Mouse (Mus musculus) midbrain, embryonic 13.5 days (tissue): ENCODE measurements around the gene Ipmk. TPM values are rescaled to one million over a fixed set of nuclear protein-coding genes. Genes with fewer than 3 reads are reported as not detected.
A peak's percentile ranks its signal among the peaks of the same experiment; 100 is the strongest.
"Not testable (repeated sequence)": the region's sequence is repeated elsewhere in the genome, so short reads cannot be mapped to it uniquely, and the experiment has no call there.

ENCODE experiments used
- ATAC-seq: fragments of 200-750 bp; cut with Nextera tagmentation; 2 replicates; pipeline ENCODE4 v1.8.0; 2017; ENCODE audit warnings: mild to moderate bottlenecking, moderate TSS enrichment, moderate library complexity
- H3K27ac ChIP-seq: fragments of 300-500 bp; sonication (generic); 2 replicates; pipeline ENCODE4 v1.5.1; 2015; ENCODE audit warnings: inconsistent platforms, mild to moderate bottlenecking, moderate library complexity
- H3K27me3 ChIP-seq: fragments of 300-500 bp; sonication (generic); 2 replicates; pipeline ENCODE4 v1.6.1; 2015; ENCODE audit warnings: mild to moderate bottlenecking, inconsistent platforms
- H3K36me3 ChIP-seq: fragments of 300-500 bp; sonication (generic); 2 replicates; pipeline ENCODE4 v1.6.1; 2015; ENCODE audit warnings: mild to moderate bottlenecking, inconsistent platforms
- H3K4me1 ChIP-seq: fragments of 300-500 bp; sonication (generic); replicated peaks from 2 replicates; pipeline ENCODE4 v1.6.1; 2015; ENCODE audit warnings: inconsistent platforms
- H3K4me2 ChIP-seq: fragments of 300-500 bp; sonication (generic); replicated peaks from 2 replicates; pipeline ENCODE4 v1.6.1; 2015; ENCODE audit warnings: moderate library complexity, mild to moderate bottlenecking, inconsistent platforms
- H3K4me3 ChIP-seq: fragments of 300-500 bp; sonication (generic); replicated peaks from 2 replicates; pipeline ENCODE4 v1.5.1; 2015; ENCODE audit warnings: mild to moderate bottlenecking, inconsistent platforms
- H3K9ac ChIP-seq: fragments of 300-500 bp; sonication (generic); replicated peaks from 2 replicates; pipeline ENCODE4 v1.6.1; 2015; ENCODE audit warnings: mild to moderate bottlenecking, inconsistent platforms
- H3K9me3 ChIP-seq: fragments of 300-500 bp; sonication (generic); 2 replicates; pipeline ENCODE4 v1.6.1; 2016; ENCODE audit warnings: mild to moderate bottlenecking, inconsistent platforms
- WGBS: fragments of 180-500 bp; shearing (Covaris S2); methylation state at CpG from one replicate; pipeline ENCODE4 v1.1.7; 2015; 5-methylcytosine and 5-hydroxymethylcytosine counted together
- polyA plus RNA-seq: library from polyadenylated mRNA; unstranded; fragments of >200 nt; fragmentation: Nextera tagmentation; extraction: Ambion mirVana; gene quantifications from 2 replicates; pipeline ENCODE4 v1.2.1, GENCODE M21; 2015

Ipmk gene
- polyA plus RNA-seq, 1 experiment from 2014 or later, result 17.7 TPM

DNA sequence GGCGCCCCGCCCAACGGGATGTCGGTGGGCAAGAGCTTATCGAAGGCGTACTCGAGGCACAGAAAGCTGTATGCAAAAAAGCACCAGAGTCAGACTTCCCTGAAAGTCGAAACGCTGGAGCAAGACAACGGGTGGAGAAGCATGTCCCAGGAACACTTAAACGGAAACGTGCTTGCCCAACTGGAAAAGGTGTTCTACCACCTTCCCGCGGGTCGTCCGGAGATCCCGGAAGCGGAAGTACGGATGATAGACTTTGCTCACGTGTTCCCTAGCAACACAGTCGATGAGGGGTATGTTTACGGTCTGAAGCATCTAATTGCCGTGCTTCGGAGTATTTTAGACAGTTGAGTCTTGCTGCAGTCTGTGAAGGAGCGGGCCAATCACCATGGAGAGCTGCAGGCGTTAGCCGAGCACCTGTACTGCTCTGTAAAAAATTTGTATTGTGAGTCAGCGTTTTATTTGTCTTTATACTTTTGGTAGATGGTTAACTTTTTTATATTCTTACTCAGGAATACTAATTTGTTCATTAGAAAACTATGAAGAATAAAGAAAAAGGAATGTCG is 34.0 kb downstream of the Ipmk start:
- Histone ChIP-seq H3K27ac (no peak overlapping the region), H3K9ac (no peak overlapping the region), H3K9me3 (no peaks in the 10 kb centered on the region), H3K4me2 (no peak overlapping the region), H3K4me1 (no peaks in the 10 kb centered on the region), H3K36me3 (peaks cover 40% of the 10 kb centered on the region), H3K4me3 (no peak overlapping the region), H3K27me3 (no peaks in the 10 kb centered on the region)
- no peak for ATAC-seq
- WGBS, result 92% methylated on average over 29 of the region's 29 CpGs

GRCm38 (mm10) chr10:71382109-71382508 is 34.5 kb downstream of the Ipmk start:
- no peaks in the 10 kb centered on the region for H3K9me3 ChIP-seq
- no peak overlapping the region for H3K4me3 ChIP-seq
- H3K36me3 ChIP-seq, result peaks cover 35% of the 10 kb centered on the region
- WGBS, result 77% methylated on average over 7 of the region's 7 CpGs
- H3K4me2 ChIP-seq, result no peak overlapping the region
- H3K4me1 ChIP-seq, result no peaks in the 10 kb centered on the region
- H3K9ac ChIP-seq, result no peak overlapping the region
- no peaks in the 10 kb centered on the region for H3K27me3 ChIP-seq
- no peak for ATAC-seq
- no peak overlapping the region for H3K27ac ChIP-seq

- no peak for ATAC-seq
- no peaks in the 10 kb centered on the region for H3K27me3 ChIP-seq
- peaks cover 31% of the 10 kb centered on the region for H3K36me3 ChIP-seq
- WGBS, result 87% methylated on average over 8 of the region's 8 CpGs
- no peak overlapping the region for H3K4me2 ChIP-seq
- H3K4me1 ChIP-seq, result no peaks in the 10 kb centered on the region
- no peak overlapping the region for H3K4me3 ChIP-seq
- H3K9ac ChIP-seq, result no peak overlapping the region
- H3K9me3 ChIP-seq, result no peaks in the 10 kb centered on the region
- no peak overlapping the region for H3K27ac ChIP-seq
Measured at GRCm38 (mm10) chr10:71382858-71383551, 35.4 kb downstream of the Ipmk start.

DNA sequence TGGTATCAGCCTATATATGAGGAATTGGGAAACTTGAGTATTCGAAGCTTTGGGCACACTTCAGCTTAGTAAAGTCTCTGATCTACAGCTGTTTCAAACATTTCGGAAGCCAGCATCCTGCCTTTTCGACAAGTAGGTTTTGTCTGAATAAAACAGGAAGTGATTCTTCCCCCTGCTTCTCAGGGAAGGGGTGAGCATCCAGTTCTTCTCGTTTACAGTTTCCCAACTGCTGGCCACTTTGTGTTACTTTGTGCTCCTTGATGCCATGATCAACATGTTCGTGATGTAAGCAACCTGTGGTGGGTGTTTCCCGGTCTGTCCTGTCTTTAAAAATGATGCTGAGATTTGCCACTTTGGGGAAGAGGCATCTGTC is 36.0 kb downstream of the Ipmk start:
- ATAC-seq, H3K9ac ChIP-seq, H3K4me3 ChIP-seq, H3K27me3 ChIP-seq, H3K4me2 ChIP-seq, H3K9me3 ChIP-seq, H3K4me1 ChIP-seq, H3K27ac ChIP-seq: not testable (repeated sequence)
- 90% methylated on average over 6 of the region's 6 CpGs for WGBS
- peaks cover 29% of the 10 kb centered on the region for H3K36me3 ChIP-seq

- H3K27me3 ChIP-seq, result no peaks in the 10 kb centered on the region
Measured at GRCm38 (mm10) chr10:71384159-71385044, 36.8 kb downstream of the Ipmk start.

DNA sequence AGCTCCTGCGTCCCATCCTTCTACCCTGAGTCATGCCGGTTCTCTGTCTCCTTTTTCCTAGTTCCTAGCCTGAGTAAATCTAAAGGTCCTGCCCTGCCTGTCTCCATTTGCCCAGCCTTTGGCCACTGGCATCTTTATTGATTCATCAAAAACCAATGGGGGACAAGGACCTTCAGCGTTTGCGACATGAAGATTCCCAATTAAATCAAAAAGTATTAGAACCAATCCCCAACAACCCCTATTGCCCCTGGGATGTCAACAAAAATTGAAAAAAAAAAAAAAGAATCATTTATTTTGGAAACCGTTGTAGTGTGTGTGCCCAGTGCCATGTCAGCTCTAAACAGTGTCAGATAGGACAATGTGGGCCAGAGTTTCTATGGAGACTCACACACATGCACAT is 41.7 kb downstream of the Ipmk start:
- Histone ChIP-seq H3K27ac (no peak overlapping the region), H3K36me3 (no peaks in the 10 kb centered on the region), H3K4me3 (no peak overlapping the region), H3K9me3 (peaks cover 8% of the 10 kb centered on the region; the same call in 1 of the 2 replicates), H3K4me2 (no peak overlapping the region), H3K27me3 (no peaks in the 10 kb centered on the region), H3K9ac (no peak overlapping the region), H3K4me1 (no peaks in the 10 kb centered on the region)
- WGBS, result 93% methylated on average over 5 of the region's 5 CpGs
- no peak for ATAC-seq

More at GRCm38 (mm10) chr10:71384159-71385044, 36.8 kb downstream of the Ipmk start:
- Histone ChIP-seq H3K36me3 (peaks cover 20% of the 10 kb centered on the region), H3K27ac (no peak overlapping the region), H3K9ac (no peak overlapping the region), H3K9me3 (no peaks in the 10 kb centered on the region), H3K4me2 (no peak overlapping the region), H3K4me3 (no peak overlapping the region), H3K4me1 (no peaks in the 10 kb centered on the region)
- WGBS, result 67% methylated on average over 19 of the region's 19 CpGs
- ATAC-seq, result no peak

- no peak overlapping the region for H3K9ac ChIP-seq
- no peak for ATAC-seq
- 82% methylated on average over 10 of the region's 10 CpGs for WGBS
Measured at GRCm38 (mm10) chr10:71398383-71399145, 51.0 kb downstream of the Ipmk start.

GRCm38 (mm10) chr10:71399399-71399798 is 51.8 kb downstream of the Ipmk start:
- no peak overlapping the region for H3K27ac ChIP-seq
- no peaks in the 10 kb centered on the region for H3K4me1 ChIP-seq
- no peak overlapping the region for H3K4me3 ChIP-seq
- H3K27me3 ChIP-seq, result no peaks in the 10 kb centered on the region
- H3K36me3 ChIP-seq, result no peaks in the 10 kb centered on the region
- no peak overlapping the region for H3K9ac ChIP-seq
- 77% methylated on average over 8 of the region's 8 CpGs for WGBS
- no peak for ATAC-seq
- no peak overlapping the region for H3K4me2 ChIP-seq
- no peaks in the 10 kb centered on the region for H3K9me3 ChIP-seq

More at GRCm38 (mm10) chr10:71398383-71399145, 51.0 kb downstream of the Ipmk start:
- no peak overlapping the region for H3K4me3 ChIP-seq
- no peaks in the 10 kb centered on the region for H3K36me3 ChIP-seq
- H3K4me2 ChIP-seq, result no peak overlapping the region
- no peaks in the 10 kb centered on the region for H3K9me3 ChIP-seq
- H3K27ac ChIP-seq, result no peak overlapping the region
- no peaks in the 10 kb centered on the region for H3K4me1 ChIP-seq
- H3K27me3 ChIP-seq, result no peaks in the 10 kb centered on the region

- H3K4me3 ChIP-seq, result no peak overlapping the region
- H3K9me3 ChIP-seq, result no peaks in the 10 kb centered on the region
- WGBS, result 83% methylated on average over 8 of the region's 8 CpGs
- no peak for ATAC-seq
- H3K4me2 ChIP-seq, result no peak overlapping the region
- no peaks in the 10 kb centered on the region for H3K36me3 ChIP-seq
- no peaks in the 10 kb centered on the region for H3K4me1 ChIP-seq
- no peaks in the 10 kb centered on the region for H3K27me3 ChIP-seq
- H3K27ac ChIP-seq, result no peak overlapping the region
- H3K9ac ChIP-seq, result no peak overlapping the region
Measured at GRCm38 (mm10) chr10:71399987-71400386, 52.4 kb downstream of the Ipmk start.

- ATAC-seq, result 0 out of 2 replicates have a peak, but pooled peaks have one; percentile 53
- no peaks in the 10 kb centered on the region for H3K27me3 ChIP-seq
- H3K4me2 ChIP-seq, result no peak overlapping the region
- no peak overlapping the region for H3K9ac ChIP-seq
- no peaks in the 10 kb centered on the region for H3K36me3 ChIP-seq
- H3K4me3 ChIP-seq, result no peak overlapping the region
- WGBS, result 68% methylated on average over 13 of the region's 13 CpGs
- no peaks in the 10 kb centered on the region for H3K9me3 ChIP-seq
- no peak overlapping the region for H3K27ac ChIP-seq
- H3K4me1 ChIP-seq, result no peaks in the 10 kb centered on the region
Measured at GRCm38 (mm10) chr10:71400818-71401646, 53.5 kb downstream of the Ipmk start.

GRCm38 (mm10) chr10:71403638-71404037 is 56.1 kb downstream of the Ipmk start:
- H3K36me3 ChIP-seq, result no peaks in the 10 kb centered on the region
- no peaks in the 10 kb centered on the region for H3K4me1 ChIP-seq
- no peaks in the 10 kb centered on the region for H3K27me3 ChIP-seq
- H3K9me3 ChIP-seq, result no peaks in the 10 kb centered on the region
- no peak overlapping the region for H3K9ac ChIP-seq
- H3K27ac ChIP-seq, result no peak overlapping the region
- WGBS, result 70% methylated on average over 3 of the region's 3 CpGs
- no peak for ATAC-seq
- no peak overlapping the region for H3K4me3 ChIP-seq
- H3K4me2 ChIP-seq, result no peak overlapping the region
